Mouse (Mus musculus) hindbrain, embryonic 14.5 days (tissue): ENCODE measurements around the gene Spic. TPM values are rescaled to one million over a fixed set of nuclear protein-coding genes. Genes with fewer than 3 reads are reported as not detected.

Source experiments
- ATAC-seq: fragments of 200-750 bp; cut with Nextera tagmentation; 2 replicates; pipeline ENCODE4 v1.8.0; 2017; ENCODE audit warnings: moderate number of reproducible peaks, mild to moderate bottlenecking, moderate TSS enrichment, moderate library complexity; ENCODE audit not compliant: low FRiP score
- DNase-seq: peaks from one replicate; pipeline ENCODE4 v3.0.0-alpha.2; 2015; ENCODE audit warnings: low spot score
- H3K27ac ChIP-seq: fragments of 300-500 bp; sonication (generic); 2 replicates; pipeline ENCODE4 v1.5.1; 2014; ENCODE audit warnings: mild to moderate bottlenecking, moderate library complexity
- H3K27me3 ChIP-seq: fragments of 300-500 bp; sonication (generic); 2 replicates; pipeline ENCODE4 v1.6.1; 2014; ENCODE audit warnings: mild to moderate bottlenecking, low read length, mixed read lengths; ENCODE audit not compliant: control insufficient read depth, insufficient read depth
- H3K36me3 ChIP-seq: fragments of 300-500 bp; sonication (generic); replicated peaks from 2 replicates; pipeline ENCODE4 v1.6.1; 2014; ENCODE audit not compliant: control insufficient read depth, insufficient read depth
- H3K4me1 ChIP-seq: fragments of 300-500 bp; sonication (generic); replicated peaks from 2 replicates; pipeline ENCODE4 v1.6.1; 2014; ENCODE audit warnings: antibody characterized with exemption, low read length, mixed read lengths; ENCODE audit not compliant: control insufficient read depth, insufficient read depth
- H3K4me2 ChIP-seq: fragments of 300-500 bp; sonication (generic); replicated peaks from 2 replicates; pipeline ENCODE4 v1.6.1; 2014; ENCODE audit warnings: mild to moderate bottlenecking, moderate library complexity
- H3K4me3 ChIP-seq: fragments of 300-500 bp; sonication (generic); replicated peaks from 2 replicates; pipeline ENCODE4 v1.5.1; 2014; ENCODE audit warnings: mild to moderate bottlenecking, low read length
- H3K9ac ChIP-seq: fragments of 300-500 bp; sonication (generic); 2 replicates; pipeline ENCODE4 v1.6.1; 2014
- H3K9me3 ChIP-seq: fragments of 300-500 bp; sonication (generic); 2 replicates; pipeline ENCODE4 v1.6.1; 2016; ENCODE audit warnings: low read length; ENCODE audit not compliant: control insufficient read depth
- WGBS: fragments of 180-500 bp; shearing (Covaris S2); extraction: QIAGEN DNeasy Blood & Tissue Kit; methylation state at CpG from one replicate; pipeline ENCODE4 v1.1.7; 2014; 5-methylcytosine and 5-hydroxymethylcytosine counted together
- polyA plus RNA-seq: library from polyadenylated mRNA; unstranded; fragments of >200 nt; fragmentation: Nextera tagmentation; extraction: Ambion mirVana; gene quantifications from 2 replicates; pipeline ENCODE4 v1.2.1, GENCODE M21; 2014

The Spic gene
- polyA plus RNA-seq, 1 experiment from 2014 or later: 0.17 TPM

DNA sequence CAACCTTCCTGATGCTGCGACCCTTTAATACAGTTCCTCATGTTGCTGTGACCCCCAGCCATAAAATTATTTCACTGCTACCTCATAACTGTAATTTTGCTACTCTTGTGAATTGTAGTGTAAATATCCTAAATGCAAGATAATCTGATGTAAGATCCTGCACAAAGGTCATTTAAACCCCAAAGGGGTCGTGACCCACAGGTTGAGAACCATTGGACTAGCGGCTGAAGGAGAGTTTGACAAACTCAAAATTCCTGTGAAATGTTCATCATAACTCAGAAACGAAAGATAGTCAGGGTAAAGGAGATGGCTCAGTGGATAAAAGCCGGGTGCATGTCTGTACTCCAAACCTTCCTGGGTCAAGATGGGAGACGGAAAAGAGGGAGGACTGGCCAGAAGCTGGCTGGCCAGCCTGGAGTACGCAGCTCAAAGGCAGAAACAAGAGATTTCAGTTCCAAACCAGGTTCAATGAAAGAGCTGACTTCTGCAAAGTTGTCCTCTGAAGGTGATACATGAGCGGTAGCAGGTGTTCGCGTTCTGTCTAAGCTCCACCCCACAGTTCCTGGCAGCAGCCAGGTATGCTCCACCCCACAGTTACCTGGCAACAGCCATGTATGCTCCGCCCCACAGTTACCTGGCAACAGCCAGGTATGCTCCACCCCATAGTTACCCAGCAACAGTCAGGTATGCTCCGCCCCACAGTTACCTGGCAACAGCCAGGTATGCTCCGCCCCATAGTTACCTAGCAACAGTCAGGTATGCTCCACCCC, 32.4 kb upstream of the Spic start:
- WGBS: 60% methylated on average over 13 of the region's 13 CpGs
- Histone ChIP-seq H3K36me3 (no peaks in the 10 kb centered on the region), H3K4me2 (no peak overlapping the region), H3K27me3 (no peaks in the 10 kb centered on the region), H3K9ac (no peak overlapping the region), H3K9me3 (no peaks in the 10 kb centered on the region), H3K27ac (no peak overlapping the region), H3K4me1 (no peaks in the 10 kb centered on the region), H3K4me3 (no peak overlapping the region)
- no peak for ATAC-seq
- DNase-seq: no peak

DNA sequence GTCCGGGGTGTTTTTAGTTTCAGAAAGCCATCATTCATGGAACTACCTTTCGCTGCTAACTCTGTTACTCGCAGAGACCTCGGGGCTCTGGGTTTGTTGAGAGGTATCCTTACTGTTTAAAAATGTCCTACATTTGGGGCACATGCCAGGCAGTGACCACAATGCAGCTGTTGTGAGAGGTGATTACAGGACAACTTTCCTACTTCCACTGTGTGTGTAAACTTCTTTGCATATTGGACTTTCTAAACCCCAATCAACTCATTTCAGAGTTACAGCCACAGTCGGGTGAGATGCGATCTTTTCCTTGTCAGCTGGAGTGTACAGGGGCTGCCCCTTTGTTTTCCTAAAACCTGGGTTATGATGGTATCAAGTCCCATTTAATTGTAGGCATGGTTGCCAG, 30.8 kb upstream of the Spic start:
- H3K4me3 ChIP-seq: no peak overlapping the region
- WGBS: 75% methylated on average over 6 of the region's 6 CpGs
- ATAC-seq (no peak), DNase-seq (no peak)
- no peaks in the 10 kb centered on the region for H3K27me3 ChIP-seq
- no peaks in the 10 kb centered on the region for H3K36me3 ChIP-seq
- H3K27ac ChIP-seq: no peak overlapping the region
- H3K4me2 ChIP-seq: no peak overlapping the region
- no peaks in the 10 kb centered on the region for H3K4me1 ChIP-seq
- no peak overlapping the region for H3K9ac ChIP-seq
- no peaks in the 10 kb centered on the region for H3K9me3 ChIP-seq

DNA sequence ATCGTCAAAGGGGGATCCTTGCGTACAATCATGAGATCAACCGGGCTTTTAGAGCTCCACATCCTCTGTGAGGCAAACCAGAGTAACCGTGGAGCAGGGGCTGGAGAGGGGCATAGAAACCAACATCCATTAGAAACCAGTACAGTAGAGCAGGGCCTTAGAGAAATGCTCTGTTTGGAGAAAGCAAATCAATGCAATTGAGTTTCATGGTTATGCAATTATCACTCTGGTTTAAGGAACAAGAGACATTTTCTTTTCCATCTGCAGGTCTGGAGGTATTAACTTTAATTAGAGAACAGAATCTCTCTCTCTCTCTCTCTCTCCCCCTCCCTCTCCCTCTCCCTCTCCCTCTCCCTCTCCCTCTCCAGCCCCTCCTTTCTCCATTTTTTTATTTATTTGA, 29.9 kb upstream of the Spic start:
- ATAC-seq: no peak
- no peak for DNase-seq
- Histone ChIP-seq H3K27me3 (no peaks in the 10 kb centered on the region), H3K4me3 (no peak overlapping the region), H3K9me3 (no peaks in the 10 kb centered on the region), H3K4me1 (no peaks in the 10 kb centered on the region), H3K9ac (no peak overlapping the region), H3K4me2 (no peak overlapping the region), H3K27ac (no peak overlapping the region), H3K36me3 (no peaks in the 10 kb centered on the region)
- 84% methylated on average over 4 of the region's 4 CpGs for WGBS

DNA sequence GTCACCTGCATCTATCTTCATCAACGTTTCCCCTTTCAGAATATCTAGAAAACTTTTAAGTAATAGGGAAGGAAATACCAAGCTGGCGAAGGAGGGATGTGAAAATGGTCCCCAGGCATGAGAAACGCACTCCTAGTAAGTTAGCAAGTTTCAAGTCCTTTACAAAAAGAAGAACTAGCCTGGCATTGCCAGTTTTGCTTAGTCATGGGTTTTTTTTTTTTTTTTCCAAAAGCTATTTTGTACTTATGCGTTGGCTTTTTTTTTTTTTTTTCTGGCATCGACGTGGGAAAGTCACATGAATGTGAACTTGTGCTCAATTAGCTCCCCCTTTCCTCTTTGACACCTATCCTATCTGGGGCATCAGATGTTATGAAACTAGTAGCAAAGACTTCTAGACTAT, 27.5 kb upstream of the Spic start:
- Histone ChIP-seq H3K36me3 (no peaks in the 10 kb centered on the region), H3K27ac (no peak overlapping the region), H3K9me3 (no peaks in the 10 kb centered on the region), H3K4me2 (no peak overlapping the region), H3K4me1 (no peaks in the 10 kb centered on the region), H3K27me3 (no peaks in the 10 kb centered on the region), H3K9ac (no peak overlapping the region), H3K4me3 (no peak overlapping the region)
- ATAC-seq (no peak), DNase-seq (no peak)
- WGBS: 89% methylated on average over 6 of the region's 6 CpGs

DNA sequence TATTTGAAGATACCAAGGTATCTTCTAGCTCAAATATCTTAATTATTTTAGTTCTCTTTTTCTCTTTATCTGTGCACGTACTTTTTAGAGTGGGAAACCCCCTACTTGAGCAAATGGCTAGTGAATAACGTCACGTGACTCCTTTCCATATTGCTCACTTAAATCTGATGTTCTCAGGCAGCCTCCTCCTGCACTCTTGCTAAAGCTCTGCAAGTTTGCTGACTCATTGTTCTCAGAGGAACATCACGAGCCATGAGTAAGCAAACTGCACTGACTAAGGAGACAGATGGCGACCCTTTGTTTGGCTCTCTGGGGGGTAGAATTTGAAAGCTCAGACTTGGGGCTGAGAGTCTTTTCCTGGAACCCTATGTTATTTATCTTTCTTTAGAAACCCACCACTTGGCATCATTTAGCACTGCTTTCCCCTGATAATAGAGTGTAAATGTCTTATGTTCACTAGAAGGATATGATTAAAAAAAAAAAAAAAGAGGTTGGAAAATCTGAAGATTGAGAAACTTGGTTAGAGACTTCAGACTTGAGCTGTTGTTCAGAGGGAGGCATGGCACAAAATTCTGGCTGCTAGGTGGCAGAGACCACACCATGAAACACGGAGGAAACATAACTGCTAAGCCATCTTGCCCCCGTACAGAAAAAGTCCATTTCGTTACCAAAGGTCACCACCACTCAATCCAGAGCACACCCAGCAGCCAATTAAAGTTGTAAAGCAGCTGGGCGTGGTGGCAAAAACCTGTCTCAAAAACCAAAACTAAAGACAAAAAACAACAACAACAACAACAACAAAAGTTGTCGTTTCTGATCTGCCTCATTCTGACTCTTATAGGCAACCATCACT, 24.1 kb upstream of the Spic start:
- Histone ChIP-seq H3K9ac (no peak overlapping the region), H3K4me1 (no peaks in the 10 kb centered on the region), H3K4me2 (no peak overlapping the region), H3K9me3 (no peaks in the 10 kb centered on the region), H3K36me3 (no peaks in the 10 kb centered on the region), H3K27me3 (no peaks in the 10 kb centered on the region), H3K27ac (no peak overlapping the region), H3K4me3 (no peak overlapping the region)
- peak; percentile 27 for DNase-seq
- WGBS: 60% methylated on average over 10 of the region's 10 CpGs
- no peak for ATAC-seq

DNA sequence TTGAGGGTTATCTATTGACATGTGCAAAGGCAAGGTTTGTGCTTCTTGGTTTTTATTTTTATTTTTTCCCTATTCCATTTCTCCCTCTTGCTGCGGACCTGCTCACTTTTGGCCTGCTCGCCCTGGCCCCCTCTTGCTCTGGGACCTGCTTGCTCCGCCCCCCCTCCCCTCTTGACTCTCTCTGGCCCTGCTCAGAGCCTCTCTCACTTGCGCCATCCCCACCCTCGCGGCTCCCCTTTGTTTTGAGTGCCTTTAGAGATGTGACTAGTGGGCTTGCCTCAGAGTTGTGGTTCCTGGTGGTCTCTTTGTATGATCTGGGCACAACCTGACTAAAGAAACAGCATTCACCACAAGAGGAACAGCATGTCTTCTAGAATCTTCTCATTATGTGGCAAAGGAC, 16.1 kb upstream of the Spic start:
- Histone ChIP-seq H3K4me3 (no peak overlapping the region), H3K36me3 (no peaks in the 10 kb centered on the region), H3K27me3 (no peaks in the 10 kb centered on the region), H3K4me2 (no peak overlapping the region), H3K9me3 (no peaks in the 10 kb centered on the region), H3K4me1 (no peaks in the 10 kb centered on the region), H3K9ac (no peak overlapping the region), H3K27ac (no peak overlapping the region)
- DNase-seq (no peak), ATAC-seq (no peak)
- WGBS: 68% methylated on average over 6 of the region's 6 CpGs

DNA sequence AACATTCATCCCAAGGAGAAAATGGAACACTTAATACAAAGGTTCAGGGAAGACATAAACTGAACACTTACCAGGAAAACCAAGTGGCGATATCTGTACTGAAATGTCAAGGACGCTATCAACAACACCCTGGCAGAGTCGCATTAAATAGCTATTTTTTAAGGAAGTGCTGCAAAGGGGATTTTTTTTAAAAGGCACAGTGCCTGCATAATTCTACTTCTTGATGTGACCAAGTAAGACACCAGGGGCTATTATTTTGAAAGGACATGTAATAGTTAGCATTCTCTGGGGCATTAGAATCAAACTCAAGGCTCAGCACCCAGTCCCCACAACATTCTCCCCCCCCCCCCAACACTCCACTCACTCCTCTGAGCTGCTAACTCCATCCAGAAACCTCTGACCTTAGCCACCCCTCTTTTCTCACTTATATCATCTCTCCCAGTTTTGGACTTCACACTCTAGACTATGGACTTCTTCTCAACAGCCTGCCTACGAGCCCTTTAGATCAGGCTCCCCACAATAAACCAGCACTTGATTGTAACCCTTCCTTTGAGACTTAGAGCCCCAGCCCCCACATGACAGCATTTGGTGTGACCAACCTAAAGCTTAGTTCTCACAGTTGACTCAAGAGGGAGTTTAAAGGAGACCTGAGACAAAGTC, 1.8 kb downstream of the Spic start:
- H3K4me1 ChIP-seq: no peaks in the 10 kb centered on the region
- no peaks in the 10 kb centered on the region for H3K9me3 ChIP-seq
- no peaks in the 10 kb centered on the region for H3K36me3 ChIP-seq
- H3K27me3 ChIP-seq: no peaks in the 10 kb centered on the region
- WGBS: 88% methylated on average over 4 of the region's 4 CpGs
- H3K27ac ChIP-seq: no peak overlapping the region
- no peak for DNase-seq
- H3K4me2 ChIP-seq: no peak overlapping the region
- no peak overlapping the region for H3K9ac ChIP-seq
- ATAC-seq: no peak
- no peak overlapping the region for H3K4me3 ChIP-seq

DNA sequence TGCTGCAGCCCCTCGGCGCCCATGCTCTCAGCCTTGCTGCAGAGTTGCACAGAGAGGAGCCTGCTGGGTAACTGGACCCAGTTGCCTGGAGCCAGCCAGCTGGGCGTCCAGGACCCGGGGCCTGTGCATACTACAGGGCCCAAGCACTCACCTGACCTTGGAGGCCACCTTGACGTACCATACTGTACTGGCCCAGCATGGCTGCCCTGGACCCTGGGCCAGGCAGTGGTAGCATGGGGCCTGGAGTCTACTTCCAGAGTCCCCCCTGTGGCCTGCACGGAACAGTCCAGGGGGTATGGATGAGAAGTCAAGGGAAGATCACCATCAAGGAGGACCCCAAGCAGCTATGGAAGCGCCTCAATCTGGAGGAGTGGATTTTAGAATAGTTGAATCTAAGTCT, 12.0 kb downstream of the Spic start:
- ATAC-seq (no peak), DNase-seq (no peak)
- WGBS: 95% methylated on average over 7 of the region's 7 CpGs
- Histone ChIP-seq H3K9ac (no peak overlapping the region), H3K4me3 (no peak overlapping the region), H3K27ac (no peak overlapping the region), H3K4me1 (no peaks in the 10 kb centered on the region), H3K36me3 (no peaks in the 10 kb centered on the region), H3K27me3 (no peaks in the 10 kb centered on the region), H3K4me2 (no peak overlapping the region), H3K9me3 (no peaks in the 10 kb centered on the region)

DNA sequence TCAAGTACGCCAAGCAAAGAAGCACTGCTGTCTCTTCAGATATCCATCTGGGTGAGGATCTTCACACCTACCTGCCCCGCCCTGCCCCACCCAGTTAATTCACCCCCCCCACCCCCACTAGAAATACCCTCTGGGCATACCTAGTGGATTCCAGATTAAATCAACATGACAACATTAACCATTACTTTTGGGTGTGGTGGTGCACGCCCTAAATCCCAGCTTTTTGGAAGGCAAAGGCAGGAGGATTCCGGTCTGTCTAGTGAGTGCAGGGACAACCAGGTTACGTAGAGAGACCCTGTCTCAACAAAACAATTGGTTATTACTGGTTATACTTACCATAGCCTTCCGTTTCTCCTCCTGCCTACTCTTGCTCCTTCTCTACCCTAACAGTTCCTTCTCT, 12.7 kb downstream of the Spic start:
- Histone ChIP-seq H3K27me3 (no peaks in the 10 kb centered on the region), H3K4me3 (no peak overlapping the region), H3K4me2 (no peak overlapping the region), H3K9me3 (no peaks in the 10 kb centered on the region), H3K36me3 (no peaks in the 10 kb centered on the region), H3K27ac (no peak overlapping the region), H3K4me1 (no peaks in the 10 kb centered on the region), H3K9ac (no peak overlapping the region)
- no peak for ATAC-seq
- DNase-seq: no peak
- 95% methylated on average over 6 of the region's 6 CpGs for WGBS
